Mouse (Mus musculus) left cerebral cortex, adult 9 months (tissue): ENCODE measurements at regions not wholly inside any gene's neighbourhood (a gene's known extent, or its start where the extent isn't known, plus 50 kb on each side); places are given as distances from the start of the nearest gene placed in this dataset.

ENCODE experiments used
- DNase-seq, 2 experiments: peaks; one replicate each; pipeline ENCODE4 v3.0.0; 2022; ENCODE audit warnings: low spot score in 2 of 2

GRCm38 (mm10) chr12:77666411-77666810 lies 428.5 kb downstream of the Fut8 start:
- DNase-seq = peak; percentile 14 to 28

GRCm38 (mm10) chr12:77667151-77667874 lies 429.4 kb downstream of the Fut8 start:
- DNase-seq = no peak

GRCm38 (mm10) chr12:77667875-77668204 lies 429.9 kb downstream of the Fut8 start:
- peak; percentile 15 to 74 for DNase-seq

GRCm38 (mm10) chr12:77670531-77670930 lies 432.6 kb downstream of the Fut8 start:
- DNase-seq = no peak

- DNase-seq = no peak
These were observed 436.4 kb downstream of the Fut8 start for GRCm38 (mm10) chr12:77674352-77674751.

GRCm38 (mm10) chr12:77674755-77675154 lies 436.8 kb downstream of the Fut8 start:
- DNase-seq = peak in 1 of 2 experiments; percentile 38

GRCm38 (mm10) chr12:77678040-77678439 lies 440.1 kb downstream of the Fut8 start:
- no peak for DNase-seq

- peak in 1 of 2 experiments; percentile 25 for DNase-seq
These were observed 456.2 kb downstream of the Fut8 start for GRCm38 (mm10) chr12:77694101-77694500.

GRCm38 (mm10) chr12:77696039-77696631 lies 458.2 kb downstream of the Fut8 start:
- DNase-seq = no peak

GRCm38 (mm10) chr12:77696662-77697061 lies 458.7 kb downstream of the Fut8 start:
- no peak for DNase-seq

GRCm38 (mm10) chr12:77698088-77698487 lies 460.2 kb downstream of the Fut8 start:
- DNase-seq = no peak

- DNase-seq = peak; percentile 6 to 15
These were observed 462.1 kb downstream of the Fut8 start for GRCm38 (mm10) chr12:77699896-77700605.

- no peak for DNase-seq
These were observed 477.6 kb downstream of the Fut8 start for GRCm38 (mm10) chr12:77715506-77715905.

- no peak for DNase-seq
These were observed 478.1 kb downstream of the Fut8 start for GRCm38 (mm10) chr12:77715979-77716378.

GRCm38 (mm10) chr12:77727766-77728165 lies 466.3 kb upstream of the Gm6657 start:
- DNase-seq = no peak

GRCm38 (mm10) chr12:77739047-77739760 lies 454.8 kb upstream of the Gm6657 start:
- peak; percentile 3 to 35 for DNase-seq

- DNase-seq = peak in 1 of 2 experiments; percentile 6
These were observed 451.3 kb upstream of the Gm6657 start for GRCm38 (mm10) chr12:77742716-77743115.

GRCm38 (mm10) chr12:77749438-77750007 lies 444.5 kb upstream of the Gm6657 start:
- no peak for DNase-seq

GRCm38 (mm10) chr12:77752181-77752580 lies 441.9 kb upstream of the Gm6657 start:
- no peak for DNase-seq

- DNase-seq = no peak
These were observed 438.0 kb upstream of the Gm6657 start for GRCm38 (mm10) chr12:77756021-77756420.

- no peak for DNase-seq
These were observed 433.1 kb upstream of the Gm6657 start for GRCm38 (mm10) chr12:77760976-77761375.

GRCm38 (mm10) chr12:77776011-77776546 lies 418.0 kb upstream of the Gm6657 start:
- no peak for DNase-seq
